Mouse (Mus musculus): Measurements from ENCODE around the gene Bdh1. TPM values are rescaled to one million over a fixed set of nuclear protein-coding genes. Genes with fewer than 3 reads are reported as not detected.

The Bdh1 gene
- polyA plus RNA-seq, 1 experiment from 2014 or later, result 10.8 TPM

GRCm38 (mm10) chr16:31451235-31451634 is 29.2 kb downstream of the Bdh1 start:
- WGBS, result 66% methylated on average over 3 of the region's 3 CpGs
- no peak overlapping the region for H3K9ac ChIP-seq
- H3K27ac ChIP-seq (replicated peaks), result no peak overlapping the region
- H3K27me3 ChIP-seq (replicated peaks), result no peaks in the 10 kb centered on the region
- H3K4me3 ChIP-seq, result no peak overlapping the region
- ATAC-seq (ENCODE audit: extremely low read depth, insufficient number of reproducible peaks, low FRiP score, low TSS enrichment), result no peak
- H3K9me3 ChIP-seq, result no peaks in the 10 kb centered on the region
- peaks cover 16% of the 10 kb centered on the region for H3K4me1 ChIP-seq
- H3K4me2 ChIP-seq, result no peak overlapping the region
- H3K36me3 ChIP-seq, result no peaks in the 10 kb centered on the region

DNA sequence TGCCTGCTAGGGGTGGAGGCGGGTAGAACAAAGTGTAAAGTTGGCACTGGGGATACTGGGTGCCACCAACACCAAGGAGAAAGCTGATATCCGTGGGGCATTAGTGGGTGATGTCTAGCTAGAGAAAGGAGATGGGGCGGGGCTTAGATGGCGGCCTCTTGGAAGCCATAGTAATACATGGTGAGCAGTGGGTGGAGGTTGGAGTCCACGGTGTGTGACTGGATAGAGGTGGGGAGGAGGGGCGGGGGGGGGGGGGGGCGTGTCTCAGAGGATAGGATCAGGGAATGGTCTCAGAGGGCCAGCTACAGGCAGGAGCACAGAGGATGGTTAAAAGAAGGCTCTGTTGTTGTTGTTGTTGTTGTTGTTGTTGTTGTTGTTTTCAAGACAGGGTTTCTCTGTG is 30.4 kb downstream of the Bdh1 start:
- no peak overlapping the region for H3K9ac ChIP-seq
- ATAC-seq (ENCODE audit: extremely low read depth, insufficient number of reproducible peaks, low FRiP score, low TSS enrichment), result no peak
- 66% methylated on average over 5 of the region's 7 CpGs for WGBS
- H3K27me3 ChIP-seq (replicated peaks), result no peaks in the 10 kb centered on the region
- no peak overlapping the region for H3K4me3 ChIP-seq
- H3K36me3 ChIP-seq, result no peaks in the 10 kb centered on the region
- no peak overlapping the region for H3K27ac ChIP-seq (replicated peaks)
- H3K9me3 ChIP-seq, result no peaks in the 10 kb centered on the region
- peaks cover 16% of the 10 kb centered on the region for H3K4me1 ChIP-seq
- H3K4me2 ChIP-seq, result no peak overlapping the region

DNA sequence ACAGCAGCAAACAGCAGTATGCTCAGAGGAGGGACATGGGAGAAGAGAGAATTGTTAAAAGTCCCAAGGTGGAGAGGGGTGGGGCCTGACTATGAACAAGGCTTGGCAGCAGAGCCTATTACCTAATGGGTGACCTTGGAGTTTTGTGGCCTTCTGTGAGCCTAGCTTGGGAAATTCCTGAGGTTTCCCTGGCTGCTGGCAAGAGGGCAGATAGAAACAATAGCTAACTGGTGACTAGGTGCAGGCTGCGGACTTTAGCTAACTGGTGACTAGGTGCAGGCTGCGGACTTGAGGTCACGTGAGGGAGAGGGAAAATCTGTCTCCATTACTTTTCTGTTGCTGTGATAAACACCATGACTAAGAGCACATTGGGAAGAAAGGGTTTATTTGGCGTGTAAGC is 31.9 kb downstream of the Bdh1 start:
- 85% methylated on average over 4 of the region's 4 CpGs for WGBS
- Histone ChIP-seq H3K4me1 (peaks cover 22% of the 10 kb centered on the region), H3K27me3 (replicated peaks) (no peaks in the 10 kb centered on the region), H3K4me2 (no peak overlapping the region), H3K9ac (no peak overlapping the region), H3K36me3 (no peaks in the 10 kb centered on the region), H3K9me3 (no peaks in the 10 kb centered on the region), H3K27ac (replicated peaks) (no peak overlapping the region), H3K4me3 (no peak overlapping the region)
- no peak for ATAC-seq (ENCODE audit: extremely low read depth, insufficient number of reproducible peaks, low FRiP score, low TSS enrichment)

DNA sequence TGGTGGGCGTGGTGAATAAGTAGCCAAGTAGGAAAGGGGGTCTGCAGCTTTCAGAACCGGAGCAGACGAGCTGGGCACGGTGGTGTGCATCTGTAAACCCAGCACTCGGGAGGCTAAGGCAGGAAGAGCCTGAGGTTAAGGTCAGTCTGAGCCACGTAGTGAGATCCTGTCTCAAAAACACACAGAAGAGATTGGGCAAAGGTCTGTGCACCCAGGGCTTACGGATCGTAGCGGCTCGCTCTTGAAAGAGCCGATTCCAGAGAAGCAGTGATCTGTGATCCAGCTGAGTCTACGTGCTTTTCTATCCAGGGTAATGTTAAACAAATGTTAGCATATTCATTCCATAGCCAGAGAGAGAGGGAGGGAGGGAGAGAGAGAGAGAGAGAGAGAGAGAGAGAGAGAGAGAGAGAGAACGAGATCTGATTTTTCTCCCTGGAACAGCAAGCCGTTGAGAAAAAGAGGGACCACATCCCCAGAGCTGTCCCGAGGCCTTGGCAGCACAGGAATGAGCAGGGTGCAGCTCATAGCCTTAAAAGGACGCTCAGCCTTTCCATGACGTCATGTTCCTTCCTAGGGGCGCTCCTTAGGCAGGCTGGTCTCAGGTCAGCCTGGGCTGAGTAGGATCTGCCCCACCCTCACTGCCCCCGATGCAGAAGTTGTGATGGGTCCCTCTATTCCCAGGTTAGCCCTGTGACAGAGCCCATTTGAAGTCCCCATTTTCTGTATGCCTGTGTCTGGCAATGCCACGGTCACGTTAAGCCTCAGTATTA is 33.4 kb downstream of the Bdh1 start:
- ATAC-seq (ENCODE audit: extremely low read depth, insufficient number of reproducible peaks, low FRiP score, low TSS enrichment), result no peak
- H3K9me3 ChIP-seq, result no peaks in the 10 kb centered on the region
- H3K4me1 ChIP-seq, result peaks cover 29% of the 10 kb centered on the region
- 54% methylated on average over 21 of the region's 21 CpGs for WGBS
- H3K27me3 ChIP-seq (replicated peaks), result no peaks in the 10 kb centered on the region; the same call in 1 of the 2 replicates
- peak overlapping the region; percentile 33; the same call in 1 of the 2 replicates for H3K9ac ChIP-seq
- no peak overlapping the region for H3K27ac ChIP-seq (replicated peaks)
- no peak overlapping the region for H3K4me3 ChIP-seq
- H3K36me3 ChIP-seq, result no peaks in the 10 kb centered on the region
- H3K4me2 ChIP-seq, result 0 out of 2 replicates have a peak overlapping the region, but pooled peaks have one; percentile 3

DNA sequence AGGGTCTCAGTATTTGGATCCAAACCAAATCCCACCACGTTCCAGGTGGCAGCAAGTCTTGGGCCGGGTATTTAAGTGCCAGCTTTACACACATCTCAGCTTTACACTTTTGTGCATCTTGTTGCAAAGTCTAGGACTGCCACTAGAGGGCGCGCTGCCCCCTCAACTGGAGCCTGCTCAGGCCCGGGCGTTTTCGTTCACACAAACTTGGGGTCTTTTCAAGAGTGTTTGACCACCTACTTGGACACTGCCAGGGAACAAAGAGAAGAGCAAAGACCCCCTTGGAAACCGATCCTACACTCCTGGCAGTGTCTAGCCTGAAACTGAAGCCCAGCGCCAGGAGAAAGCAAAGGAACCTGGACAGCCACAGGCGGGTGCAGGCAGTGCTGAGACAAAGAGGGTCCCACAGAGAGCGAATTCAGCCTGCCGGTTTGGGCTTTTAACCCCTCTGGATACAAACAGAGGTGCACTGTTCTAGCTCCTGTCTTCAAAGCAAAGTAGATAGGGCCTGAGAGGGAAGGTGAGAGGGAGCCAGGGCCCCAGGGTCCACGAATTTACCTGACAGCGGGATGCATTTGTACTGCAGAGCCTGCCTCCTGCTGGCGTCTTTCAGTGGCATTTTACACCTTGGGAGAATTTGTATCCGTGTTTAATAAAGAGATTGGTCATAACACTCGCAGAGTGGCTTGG is 36.3 kb downstream of the Bdh1 start:
- Histone ChIP-seq H3K4me1 (peaks cover 32% of the 10 kb centered on the region), H3K36me3 (no peaks in the 10 kb centered on the region), H3K27me3 (replicated peaks) (peaks cover 16% of the 10 kb centered on the region), H3K4me2 (peak overlapping the region; percentile 87), H3K9me3 (no peaks in the 10 kb centered on the region), H3K4me3 (peak overlapping the region; percentile 60), H3K27ac (replicated peaks) (no peak overlapping the region), H3K9ac (peak overlapping the region; percentile 85)
- WGBS, result 2% methylated on average over 17 of the region's 17 CpGs
- ATAC-seq (ENCODE audit: extremely low read depth, insufficient number of reproducible peaks, low FRiP score, low TSS enrichment), result no peak

DNA sequence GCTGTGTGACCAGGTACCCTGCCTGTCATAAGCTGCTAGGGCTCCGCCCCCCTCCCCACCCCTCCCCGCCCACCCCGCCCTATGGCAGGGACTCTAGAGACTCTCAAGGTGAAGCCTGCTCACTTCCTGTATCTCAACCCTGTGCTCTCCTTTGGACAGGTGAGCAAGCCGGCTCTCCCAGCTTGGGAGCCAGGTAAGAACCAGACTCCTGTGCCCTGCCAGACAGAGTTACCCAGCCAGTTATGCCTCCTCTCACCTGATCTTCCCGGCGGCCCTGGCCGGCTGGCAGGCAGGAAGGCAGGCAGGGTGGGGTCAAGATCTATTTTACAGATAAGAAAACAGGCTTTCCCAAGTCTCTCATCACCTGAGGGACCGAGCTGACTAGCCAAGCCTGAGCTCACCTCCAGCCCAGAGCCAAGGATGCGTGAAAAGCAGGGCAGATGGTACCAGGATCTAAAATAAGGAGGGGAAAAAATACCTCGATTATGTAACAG is 37.9 kb downstream of the Bdh1 start:
- ATAC-seq (ENCODE audit: extremely low read depth, insufficient number of reproducible peaks, low FRiP score, low TSS enrichment), result no peak
- Histone ChIP-seq H3K36me3 (no peaks in the 10 kb centered on the region), H3K27ac (replicated peaks) (no peak overlapping the region), H3K4me1 (peaks cover 26% of the 10 kb centered on the region), H3K27me3 (replicated peaks) (peaks cover 16% of the 10 kb centered on the region), H3K4me2 (peak overlapping the region; percentile 16; the same call in 1 of the 2 replicates), H3K9me3 (no peaks in the 10 kb centered on the region), H3K4me3 (no peak overlapping the region), H3K9ac (no peak overlapping the region; the same call in 1 of the 2 replicates)
- WGBS, result 22% methylated on average over 10 of the region's 10 CpGs

GRCm38 (mm10) chr16:31460506-31460905 is 38.4 kb downstream of the Bdh1 start:
- 37% methylated on average over 13 of the region's 13 CpGs for WGBS
- Histone ChIP-seq H3K27ac (replicated peaks) (no peak overlapping the region), H3K4me1 (peaks cover 21% of the 10 kb centered on the region), H3K9ac (no peak overlapping the region; the same call in 1 of the 2 replicates), H3K4me3 (no peak overlapping the region), H3K9me3 (no peaks in the 10 kb centered on the region), H3K4me2 (no peak overlapping the region; the same call in 1 of the 2 replicates), H3K27me3 (replicated peaks) (peaks cover 16% of the 10 kb centered on the region), H3K36me3 (no peaks in the 10 kb centered on the region)
- ATAC-seq (ENCODE audit: extremely low read depth, insufficient number of reproducible peaks, low FRiP score, low TSS enrichment), result no peak

- ATAC-seq (ENCODE audit: extremely low read depth, insufficient number of reproducible peaks, low FRiP score, low TSS enrichment), result no peak
- WGBS, result 55% methylated on average over 5 of the region's 5 CpGs
Measured at GRCm38 (mm10) chr16:31461046-31461445, 39.0 kb downstream of the Bdh1 start.

DNA sequence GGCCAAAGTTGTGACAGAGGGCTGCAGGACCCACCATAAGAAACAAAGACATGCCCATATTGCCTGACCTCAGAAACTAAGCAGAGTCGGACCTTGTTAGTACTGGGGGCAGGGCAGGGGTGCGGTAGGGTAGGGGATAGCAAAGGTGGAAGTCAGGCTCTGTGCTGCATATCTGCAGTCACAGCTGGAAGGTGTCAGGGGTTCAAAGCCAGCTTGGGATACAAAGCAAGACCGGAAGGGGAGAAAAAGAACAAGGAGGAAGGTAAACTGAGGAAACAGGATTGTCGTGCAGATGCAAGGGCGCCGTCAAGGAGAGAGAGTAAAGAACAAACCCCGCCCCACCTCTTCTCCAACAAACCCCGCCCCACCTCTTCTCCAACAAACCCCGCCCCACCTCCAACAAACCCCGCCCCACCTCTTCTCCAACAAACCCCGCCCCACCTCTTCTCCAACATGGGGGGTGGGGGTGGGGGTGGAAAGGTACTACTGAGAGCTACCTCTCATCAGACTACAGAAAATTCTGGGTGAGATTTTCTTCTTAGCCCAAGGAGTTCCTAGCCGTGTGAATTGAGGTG is 40.1 kb downstream of the Bdh1 start:
- no peak overlapping the region for H3K9ac ChIP-seq
- H3K4me1 ChIP-seq, result peaks cover 17% of the 10 kb centered on the region
- no peak overlapping the region for H3K27ac ChIP-seq (replicated peaks)
- no peak overlapping the region for H3K4me2 ChIP-seq
- ATAC-seq (ENCODE audit: extremely low read depth, insufficient number of reproducible peaks, low FRiP score, low TSS enrichment), result no peak
- WGBS, result 14% methylated on average over 12 of the region's 12 CpGs
- no peak overlapping the region for H3K4me3 ChIP-seq
- no peaks in the 10 kb centered on the region for H3K9me3 ChIP-seq
- peaks cover 16% of the 10 kb centered on the region for H3K27me3 ChIP-seq (replicated peaks)
- H3K36me3 ChIP-seq, result no peaks in the 10 kb centered on the region

More at GRCm38 (mm10) chr16:31461046-31461445, 39.0 kb downstream of the Bdh1 start:
- H3K9ac ChIP-seq, result no peak overlapping the region
- no peaks in the 10 kb centered on the region for H3K9me3 ChIP-seq
- no peak overlapping the region for H3K4me3 ChIP-seq
- H3K4me1 ChIP-seq, result peaks cover 17% of the 10 kb centered on the region
- no peak overlapping the region for H3K27ac ChIP-seq (replicated peaks)
- H3K36me3 ChIP-seq, result no peaks in the 10 kb centered on the region
- H3K27me3 ChIP-seq (replicated peaks), result peaks cover 16% of the 10 kb centered on the region
- no peak overlapping the region for H3K4me2 ChIP-seq

GRCm38 (mm10) chr16:31464953-31465352 is 42.9 kb downstream of the Bdh1 start:
- no peak for ATAC-seq (ENCODE audit: extremely low read depth, insufficient number of reproducible peaks, low FRiP score, low TSS enrichment)

GRCm38 (mm10) chr16:31465630-31466029 is 43.5 kb downstream of the Bdh1 start:
- Histone ChIP-seq H3K9me3 (no peaks in the 10 kb centered on the region), H3K27me3 (replicated peaks) (peaks cover 15% of the 10 kb centered on the region), H3K4me1 (peaks cover 2% of the 10 kb centered on the region; the same call in 1 of the 2 replicates), H3K4me2 (no peak overlapping the region), H3K36me3 (no peaks in the 10 kb centered on the region), H3K27ac (replicated peaks) (no peak overlapping the region), H3K4me3 (no peak overlapping the region), H3K9ac (no peak overlapping the region)
- ATAC-seq (ENCODE audit: extremely low read depth, insufficient number of reproducible peaks, low FRiP score, low TSS enrichment), result no peak
- 38% methylated on average over 4 of the region's 4 CpGs for WGBS

More at GRCm38 (mm10) chr16:31464953-31465352, 42.9 kb downstream of the Bdh1 start:
- Histone ChIP-seq H3K9me3 (no peaks in the 10 kb centered on the region), H3K27ac (replicated peaks) (no peak overlapping the region), H3K27me3 (replicated peaks) (peaks cover 16% of the 10 kb centered on the region), H3K36me3 (no peaks in the 10 kb centered on the region), H3K9ac (no peak overlapping the region), H3K4me1 (peaks cover 7% of the 10 kb centered on the region), H3K4me3 (no peak overlapping the region), H3K4me2 (no peak overlapping the region)
- WGBS, result 76% methylated on average over 5 of the region's 5 CpGs

Measured in heart, embryonic 13.5 days (tissue).